ENCODE assay signal across 30 mouse cellular contexts in genomic region chr2:8912417-8912816, GRCm38 (mm10).
DNase-seq lines count a peak whose midpoint lies in the region; ATAC-seq and TF ChIP-seq lines count a peak whose summit lies in the region.
"Had no signal": no experiment of that assay in that cellular context is flagged by ENCODE, and none has a peak within 500 bp of the region (broad histone marks: within the 10 kb centered on the region; RNA-seq: fewer than 3 reads in every experiment).

No protein-coding gene starts in this region.

- H3K4me3 ChIP-seq in embryonic facial prominence, embryonic 14.5 days (ENCODE audit: low read depth, low read length) = no peak overlapping the region
- H3K4me3 ChIP-seq in embryonic facial prominence, embryonic 10.5 days = no peak overlapping the region
- H3K4me3 ChIP-seq: embryonic facial prominence, embryonic 13.5 days; erythroblast, embryonic 14.5 days; heart, embryonic 10.5 days; heart, embryonic 15.5 days; midbrain, embryonic 10.5 days; midbrain, embryonic 15.5 days had no signal

- H3K9me3 ChIP-seq in embryonic facial prominence, embryonic 14.5 days (ENCODE audit: control insufficient read depth, low read length) = no peaks in the 10 kb centered on the region
- no peaks in the 10 kb centered on the region for H3K9me3 ChIP-seq in embryonic facial prominence, embryonic 10.5 days
- H3K9me3 ChIP-seq: embryonic facial prominence, embryonic 13.5 days; G1E; heart, embryonic 10.5 days; heart, embryonic 15.5 days; midbrain, embryonic 10.5 days; midbrain, embryonic 15.5 days had no signal

- CTCF ChIA-PET in Patski (lab: Charles Lee) = interaction anchor here (0.8 kb wide), 1 partner anchor 31 kb away, joined by 3 read pairs; no protein-coding TSS in a partner anchor

- intact Hi-C loops in left cerebral cortex, postnatal 14 days (cut with DNase I) = no loop called here
- intact Hi-C loops in left cerebral cortex, postnatal 36 days (cut with DNase I) = no loop called here

- H3K36me3 ChIP-seq in embryonic facial prominence, embryonic 14.5 days (ENCODE audit: control insufficient read depth, insufficient read depth, low read length) = no peaks in the 10 kb centered on the region
- no peaks in the 10 kb centered on the region for H3K36me3 ChIP-seq in embryonic facial prominence, embryonic 10.5 days (replicated peaks)
- H3K36me3 ChIP-seq: embryonic facial prominence, embryonic 13.5 days; G1E; heart, embryonic 10.5 days; heart, embryonic 15.5 days; midbrain, embryonic 10.5 days; midbrain, embryonic 15.5 days had no signal

- DNase-seq in embryonic facial prominence, embryonic 14.5 days (ENCODE audit: low spot score) = peak; percentile 5
- DNase-seq in embryonic facial prominence, embryonic 10.5 days (ENCODE audit: low spot score) = no peak
- DNase-seq in left cerebral cortex, postnatal 14 days (ENCODE audit: low spot score in 2 of 2) = peak; percentile 3 to 21
- no peak for DNase-seq in left cerebral cortex, postnatal 36 days (ENCODE audit: low spot score in 2 of 2)
- DNase-seq in Patski (ENCODE audit: low read depth, low spot score) = peak; percentile 47
- DNase-seq in skeletal muscle tissue, adult 2 months (ENCODE audit: low read depth, low spot score) = peak; percentile 23
- DNase-seq in yolk sac, embryonic 10.5 days (ENCODE audit: low spot score) = no peak
- DNase-seq in layer of hippocampus, postnatal 25 days (ENCODE audit: extremely low spot score in 1 of 2, low spot score in 1 of 2) = no peak
- DNase-seq: adrenal gland, postnatal 14 days; cerebellum, adult 11-12 months; cerebellum, adult 9-11 months; embryo, embryonic 11 days; kidney, adult 8-10 months; kidney, postnatal 4 days; layer of hippocampus, postnatal 36 days; liver; lung, embryonic 14.5 days; right cerebral cortex, postnatal 4 days; thymus, postnatal 25 days had no signal

- no peak overlapping the region for H3K27ac ChIP-seq in embryonic facial prominence, embryonic 14.5 days (replicated peaks; ENCODE audit: low read depth, low read length)
- no peak overlapping the region for H3K27ac ChIP-seq in embryonic facial prominence, embryonic 10.5 days (replicated peaks)
- H3K27ac ChIP-seq: embryonic facial prominence, embryonic 13.5 days; heart, embryonic 10.5 days; heart, embryonic 15.5 days; kidney, postnatal 0 days; liver, embryonic 14.5 days; midbrain, embryonic 10.5 days; midbrain, embryonic 15.5 days had no signal

- no peaks in the 10 kb centered on the region for H3K27me3 ChIP-seq in embryonic facial prominence, embryonic 14.5 days (replicated peaks; ENCODE audit: control insufficient read depth, insufficient read depth, low read length)
- no peaks in the 10 kb centered on the region for H3K27me3 ChIP-seq in embryonic facial prominence, embryonic 10.5 days (replicated peaks; ENCODE audit: low read depth, poor library complexity, severe bottlenecking)
- H3K27me3 ChIP-seq in Patski = no peaks in the 10 kb centered on the region
- H3K27me3 ChIP-seq: embryonic facial prominence, embryonic 13.5 days; heart, embryonic 15.5 days; midbrain, embryonic 15.5 days had no signal

- H3K4me1 ChIP-seq in embryonic facial prominence, embryonic 14.5 days (ENCODE audit: control insufficient read depth, insufficient read depth, low read length) = no peaks in the 10 kb centered on the region
- no peaks in the 10 kb centered on the region for H3K4me1 ChIP-seq in embryonic facial prominence, embryonic 10.5 days
- H3K4me1 ChIP-seq: embryonic facial prominence, embryonic 13.5 days; heart, embryonic 10.5 days; heart, embryonic 15.5 days; midbrain, embryonic 10.5 days; midbrain, embryonic 15.5 days had no signal

- no peak for TF ChIP-seq CTCF in Patski (IDR thresholded peaks at IDR 0.05)

- in situ Hi-C loops in Patski (cut with MboI; ENCODE audit: low pct_unique_long_range_greater_than_20kb) = no loop called here

- POLR2A ChIA-PET in Patski (lab: Charles Lee) = no interaction called here

- no peak overlapping the region for H3K4me2 ChIP-seq in embryonic facial prominence, embryonic 14.5 days (ENCODE audit: low read depth, low read length)
- H3K4me2 ChIP-seq: embryonic facial prominence, embryonic 13.5 days; heart, embryonic 15.5 days; lung, embryonic 14.5 days; midbrain, embryonic 15.5 days had no signal

- ATAC-seq in embryonic facial prominence, embryonic 14.5 days (ENCODE audit: low read depth) = no peak
- ATAC-seq in Patski = peak; percentile 21
- ATAC-seq: forebrain, embryonic 16.5 days; hindbrain, embryonic 16.5 days; midbrain, embryonic 15.5 days had no signal

- no peak overlapping the region for H3K9ac ChIP-seq in embryonic facial prominence, embryonic 14.5 days (ENCODE audit: low read depth, low read length)
- H3K9ac ChIP-seq: embryonic facial prominence, embryonic 13.5 days; heart, embryonic 15.5 days; liver, embryonic 14.5 days; lung, embryonic 14.5 days; midbrain, embryonic 15.5 days had no signal

Comparison
In these comparisons a context has a peak if more than half of its experiments do, and no peak if none do; other contexts are left out.
1. DNase-seq: peak in embryonic facial prominence, embryonic 14.5 days (single experiment), left cerebral cortex, postnatal 14 days (2 of 2), Patski (single experiment) and skeletal muscle tissue, adult 2 months (single experiment); none in embryonic facial prominence, embryonic 10.5 days (single experiment), left cerebral cortex, postnatal 36 days (0 of 2), yolk sac, embryonic 10.5 days (single experiment) and layer of hippocampus, postnatal 25 days (0 of 2).